Mouse (Mus musculus) heart, postnatal 10 days (tissue): ENCODE data around the gene Tcta. TPM values are rescaled to one million over a fixed set of nuclear protein-coding genes. Genes with fewer than 3 reads are reported as not detected.
"Not testable (repeated sequence)": the region's sequence is repeated elsewhere in the genome, so short reads cannot be mapped to it uniquely, and the experiment has no call there.

Experiments
- DNase-seq, 2 experiments: peaks; one replicate each; pipeline ENCODE4 v3.0.0; 2021
- intact Hi-C: fragments of 180-260 bp; cut with DNase I; formaldehyde crosslinking; loops from one replicate; pipeline ENCODE4 v1.15.1; 2025
- total RNA-seq, 2 experiments: library from RNA; stranded (reverse); gene quantifications; 2 replicates each; pipeline ENCODE4 v1.2.3; 2021

Tcta gene
- total RNA-seq, 2 experiments from 2014 or later: 24.4 to 30.0 TPM

GRCm38 (mm10) chr9:108274476-108275330 lies 31.3 kb downstream of the Tcta start:
- no peak for DNase-seq
- intact Hi-C loops: no loop called here

GRCm38 (mm10) chr9:108273485-108273884 lies 32.5 kb downstream of the Tcta start:
- intact Hi-C loops: no loop called here
- DNase-seq: no peak

- intact Hi-C loops: no loop called here
- DNase-seq: no peak
These were observed 33.3 kb downstream of the Tcta start for GRCm38 (mm10) chr9:108272691-108273090.

GRCm38 (mm10) chr9:108271941-108272340 lies 34.0 kb downstream of the Tcta start:
- no peak for DNase-seq
- intact Hi-C loops: no loop called here

- intact Hi-C loops: not testable (repeated sequence)
- peak; percentile 57 to 59 for DNase-seq
These were observed 37.3 kb downstream of the Tcta start for GRCm38 (mm10) chr9:108268701-108269100.

- intact Hi-C loops: no loop called here
These were observed 38.3 kb downstream of the Tcta start for GRCm38 (mm10) chr9:108267691-108268090.

GRCm38 (mm10) chr9:108266261-108266935 lies 39.6 kb downstream of the Tcta start:
- intact Hi-C loops: no loop called here
- no peak for DNase-seq

More at GRCm38 (mm10) chr9:108267691-108268090, 38.3 kb downstream of the Tcta start:
- peak; percentile 76 to 83 for DNase-seq

GRCm38 (mm10) chr9:108264191-108264921 lies 41.6 kb downstream of the Tcta start:
- intact Hi-C loops: loop anchor here (5.0 kb wide), 1 partner anchor 62 kb away; no protein-coding TSS in a partner anchor
- DNase-seq: peak; percentile 84

GRCm38 (mm10) chr9:108263690-108264190 lies 42.2 kb downstream of the Tcta start, which contains the start of gene Dag1:
Dag1 (minus strand) TSS chr9:108263958.
- DNase-seq: peak; percentile 100
- intact Hi-C loops: loop anchor here (5.0 kb wide), 1 partner anchor 61 kb away; no protein-coding TSS in a partner anchor

GRCm38 (mm10) chr9:108263131-108263681 lies 42.8 kb downstream of the Tcta start:
- DNase-seq: peak in 1 of 2 experiments; percentile 53
- intact Hi-C loops: loop anchor here (5.0 kb wide), 1 partner anchor 61 kb away; no protein-coding TSS in a partner anchor

- intact Hi-C loops: loop anchor here (5.0 kb wide), 1 partner anchor 60 kb away; no protein-coding TSS in a partner anchor
- DNase-seq: peak; percentile 59 to 67
These were observed 43.4 kb downstream of the Tcta start for GRCm38 (mm10) chr9:108262494-108263049.

- intact Hi-C loops: loop anchor here (5.0 kb wide), 1 partner anchor 60 kb away; no protein-coding TSS in a partner anchor
- peak; percentile 49 to 51 for DNase-seq
These were observed 44.1 kb downstream of the Tcta start for GRCm38 (mm10) chr9:108261865-108262264.

- DNase-seq: no peak
- intact Hi-C loops: loop anchor here (5.0 kb wide), 1 partner anchor 58 kb away; no protein-coding TSS in a partner anchor
These were observed 45.4 kb downstream of the Tcta start for GRCm38 (mm10) chr9:108260526-108260925.

Other genes starting within 250 kb of the Tcta start
- gene Mst1, start 225.7 kb downstream of the Tcta start, total RNA-seq: not detected
- gene Rnf123, start 222.8 kb downstream of the Tcta start, total RNA-seq: 10 to 100 TPM; 62.5 to 83.1 TPM
- 10 to 100 TPM; 44.6 to 53.1 TPM for gene Apeh, start 211.6 kb downstream of the Tcta start, total RNA-seq
- gene Bsn, start 115.8 kb downstream of the Tcta start, total RNA-seq: under 1 TPM; 0.05 to 0.07 TPM
- gene Dag1, start 42.2 kb downstream of the Tcta start, total RNA-seq: 100 to 1,000 TPM; 369 to 394 TPM
- gene Nicn1, start 15.7 kb downstream of the Tcta start, total RNA-seq: 10 to 100 TPM; 20.5 to 21.8 TPM
- gene Amt, start 9.3 kb downstream of the Tcta start, total RNA-seq: 1 to 10 TPM; 5.2 to 6.9 TPM
- 100 to 1,000 TPM; 328 to 329 TPM for gene Rhoa, start within 50 bp of the Tcta start, total RNA-seq
- gene Gpx1, start 32.7 kb upstream of the Tcta start, total RNA-seq: 100 to 1,000 TPM; 152 to 166 TPM
- gene Usp4, start 41.7 kb upstream of the Tcta start, total RNA-seq: 10 to 100 TPM; 94.3 to 95.7 TPM
- under 1 TPM; 0.31 to 0.74 TPM for gene 1700102P08Rik, start 86.6 kb upstream of the Tcta start, total RNA-seq
- not detected for gene Ccdc36, start 122.3 kb upstream of the Tcta start, total RNA-seq
- gene BC048562, start 130.3 kb upstream of the Tcta start, total RNA-seq: not detected
- 10 to 100 TPM; 27.7 to 31.3 TPM for gene Ccdc71, start 154.4 kb upstream of the Tcta start, total RNA-seq
- gene Klhdc8b, start 155.4 kb upstream of the Tcta start, total RNA-seq: 10 to 100 TPM; 29.2 to 33.4 TPM
- gene Lamb2, start 173.6 kb upstream of the Tcta start, total RNA-seq: 100 to 1,000 TPM; 284 to 331 TPM
- gene Usp19, start 184.4 kb upstream of the Tcta start, total RNA-seq: 100 to 1,000 TPM in 1 of 2 experiments, 10 to 100 TPM in 1; 98.4 to 103 TPM
- gene Qars, start 201.5 kb upstream of the Tcta start, total RNA-seq: 10 to 100 TPM; 84.4 to 86.3 TPM
- gene Qrich1, start 210.6 kb upstream of the Tcta start, total RNA-seq: 10 to 100 TPM; 83.5 to 89.6 TPM